Mouse (Mus musculus): ENCODE measurements around the gene D630003M21Rik. TPM values are rescaled to one million over a fixed set of nuclear protein-coding genes. Genes with fewer than 3 reads are reported as not detected.

The D630003M21Rik gene
- 1 to 10 TPM; 3.5 to 4.5 TPM for total RNA-seq (2021)
- long read RNA-seq, partial matches to known transcripts = 1 of 3 reads
- long read RNA-seq, other reads (novel, unspliced or antisense) = 1 of 3 reads

GRCm38 (mm10) chr2:158228670-158229502 is at the start of gene D630003M21Rik:
D630003M21Rik (minus strand) TSS chr2:158229222.
- no peak for DNase-seq (ENCODE audit: low spot score in 2 of 2)

- DNase-seq (ENCODE audit: low spot score in 2 of 2) = no peak
These were observed 47.9 kb upstream of the D630003M21Rik start for GRCm38 (mm10) chr2:158276878-158277277.

GRCm38 (mm10) chr2:158276451-158276850 is 47.4 kb upstream of the D630003M21Rik start:
- DNase-seq (ENCODE audit: low spot score in 2 of 2) = no peak

GRCm38 (mm10) chr2:158275811-158276210 is 46.8 kb upstream of the D630003M21Rik start:
- DNase-seq (ENCODE audit: low spot score in 2 of 2) = no peak

GRCm38 (mm10) chr2:158275349-158275748 is 46.3 kb upstream of the D630003M21Rik start:
- no peak for DNase-seq (ENCODE audit: low spot score in 2 of 2)

GRCm38 (mm10) chr2:158273646-158274045 is 44.6 kb upstream of the D630003M21Rik start:
- DNase-seq (ENCODE audit: low spot score in 2 of 2) = no peak

GRCm38 (mm10) chr2:158270017-158270416 is 41.0 kb upstream of the D630003M21Rik start:
- no peak for DNase-seq (ENCODE audit: low spot score in 2 of 2)

- peak in 1 of 2 experiments; percentile 21 for DNase-seq (ENCODE audit: low spot score in 2 of 2)
These were observed 35.9 kb upstream of the D630003M21Rik start for GRCm38 (mm10) chr2:158264877-158265276.

- no peak for DNase-seq (ENCODE audit: low spot score in 2 of 2)
These were observed 30.5 kb upstream of the D630003M21Rik start for GRCm38 (mm10) chr2:158259498-158259897.

GRCm38 (mm10) chr2:158258781-158259180 is 29.8 kb upstream of the D630003M21Rik start:
- DNase-seq (ENCODE audit: low spot score in 2 of 2) = peak in 1 of 2 experiments; percentile 57

- DNase-seq (ENCODE audit: low spot score in 2 of 2) = no peak
These were observed 29.0 kb upstream of the D630003M21Rik start, which contains the start of gene Bpi for GRCm38 (mm10) chr2:158258005-158258418. Bpi (plus strand) TSS chr2:158258094.

- DNase-seq (ENCODE audit: low spot score in 2 of 2) = no peak
These were observed 27.9 kb upstream of the D630003M21Rik start for GRCm38 (mm10) chr2:158256894-158257293.

- DNase-seq (ENCODE audit: low spot score in 2 of 2) = no peak
These were observed 24.8 kb upstream of the D630003M21Rik start for GRCm38 (mm10) chr2:158253806-158254205.

- peak in 1 of 2 experiments; percentile 56 for DNase-seq (ENCODE audit: low spot score in 2 of 2)
These were observed 21.5 kb upstream of the D630003M21Rik start for GRCm38 (mm10) chr2:158250558-158250957.

- no peak for DNase-seq (ENCODE audit: low spot score in 2 of 2)
These were observed 19.3 kb upstream of the D630003M21Rik start for GRCm38 (mm10) chr2:158248318-158248717.

- no peak for DNase-seq (ENCODE audit: low spot score in 2 of 2)
These were observed 18.8 kb upstream of the D630003M21Rik start for GRCm38 (mm10) chr2:158247852-158248251.

- no peak for DNase-seq (ENCODE audit: low spot score in 2 of 2)
These were observed 16.2 kb upstream of the D630003M21Rik start for GRCm38 (mm10) chr2:158245072-158245817.

GRCm38 (mm10) chr2:158243129-158243870 is 14.3 kb upstream of the D630003M21Rik start:
- DNase-seq (ENCODE audit: low spot score in 2 of 2) = peak in 1 of 2 experiments; percentile 40

GRCm38 (mm10) chr2:158242170-158242896 is 13.3 kb upstream of the D630003M21Rik start:
- DNase-seq (ENCODE audit: low spot score in 2 of 2) = peak; percentile 45 to 65

GRCm38 (mm10) chr2:158241126-158241738 is 12.2 kb upstream of the D630003M21Rik start:
- no peak for DNase-seq (ENCODE audit: low spot score in 2 of 2)
